ENCODE assay signal across 8 mouse cellular contexts in the genomic region with DNA sequence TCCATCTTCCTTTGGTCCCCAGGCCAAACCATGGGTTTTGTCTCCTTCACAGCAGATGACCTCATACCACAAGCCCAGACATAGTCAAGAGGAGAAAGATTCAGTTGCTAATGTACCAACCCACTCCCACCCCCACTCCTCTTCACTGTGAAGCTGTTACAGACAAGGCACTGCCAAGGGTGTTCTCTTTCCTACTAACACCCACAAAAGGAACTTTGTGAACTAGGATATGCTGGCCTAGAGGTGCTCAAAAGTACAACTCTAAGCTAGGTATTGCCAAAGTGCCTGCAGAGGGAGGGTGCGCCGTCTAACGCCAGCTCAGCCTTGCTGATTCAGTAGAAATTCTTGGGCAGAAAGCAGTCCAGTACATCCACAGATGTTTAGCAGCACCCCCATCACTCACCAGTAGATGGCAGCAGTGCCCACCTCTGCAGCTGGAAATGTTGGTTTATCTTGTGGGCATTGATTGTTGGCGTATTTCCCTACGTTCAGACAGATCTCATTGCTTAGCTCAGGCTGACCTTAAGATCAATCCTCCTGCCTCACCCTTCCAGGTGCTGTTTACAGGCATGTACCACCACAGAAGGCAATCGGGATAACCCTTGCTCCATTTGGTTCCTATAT. TPM values are rescaled to one million over a fixed set of nuclear protein-coding genes. Genes with fewer than 3 reads are reported as not detected.
DNase-seq lines count a peak whose midpoint lies in the region; ATAC-seq and TF ChIP-seq lines count a peak whose summit lies in the region.

No protein-coding gene starts in this region.

- TF ChIP-seq CTCF in liver, adult 2 months (IDR thresholded peaks at IDR 0.05; ENCODE audit: low read depth, low read length) = peak; percentile 85

- H3K9me3 ChIP-seq in kidney, embryonic 16.5 days (ENCODE audit: low read length) = no peaks in the 10 kb centered on the region
- no peaks in the 10 kb centered on the region for H3K9me3 ChIP-seq in stomach, embryonic 15.5 days

- 0 out of 2 replicates have a peak, but pooled peaks cover under 1% of the 10 kb centered on the region for H3K4me1 ChIP-seq in kidney, embryonic 16.5 days (ENCODE audit: insufficient read depth, low read length)
- no peaks in the 10 kb centered on the region for H3K4me1 ChIP-seq in liver, adult 2 months (ENCODE audit: control insufficient read depth, insufficient read depth, low read length)
- no peaks in the 10 kb centered on the region for H3K4me1 ChIP-seq in stomach, embryonic 15.5 days

- H3K27ac ChIP-seq in kidney, embryonic 16.5 days (ENCODE audit: low read length) = no peak overlapping the region
- no peak overlapping the region for H3K27ac ChIP-seq in liver, adult 2 months (replicated peaks; ENCODE audit: insufficient read depth, low read depth, low read length)
- no peak overlapping the region for H3K27ac ChIP-seq in stomach, embryonic 15.5 days

- WGBS in kidney, embryonic 16.5 days = 20% methylated on average over 6 of the region's 6 CpGs
- 7% methylated on average over 6 of the region's 6 CpGs for WGBS in liver, adult 2 months
- 22% methylated on average over 6 of the region's 6 CpGs for WGBS in stomach, embryonic 15.5 days

- H3K79me2 ChIP-seq in liver, adult 2 months (ENCODE audit: control insufficient read depth, insufficient read depth, low read length) = no peaks in the 10 kb centered on the region

- no peak for TF ChIP-seq POLR2A in liver, adult 2 months (IDR thresholded peaks at IDR 0.05; ENCODE audit: extremely low read depth, insufficient read depth, low read length)

- no peak overlapping the region for H3K4me2 ChIP-seq in kidney, embryonic 16.5 days (replicated peaks; ENCODE audit: low read depth, low read length)
- no peak overlapping the region for H3K4me2 ChIP-seq in stomach, embryonic 15.5 days

- DNase-seq in 3T3-L1 (ENCODE audit: low read depth, low spot score) = peak; percentile 94
- DNase-seq in adrenal gland, adult 8-10 months = peak; percentile 68
- peak; percentile 63 for DNase-seq in embryo, embryonic 11.5 days (ENCODE audit: low read depth, low spot score)
- DNase-seq in liver, adult 2 months (ENCODE audit: extremely low read depth, low read depth, low spot score) = peak; percentile 76
- peak; percentile 81 for DNase-seq in neural tube, embryonic 10.5 days (ENCODE audit: extremely low spot score, low spot score)

- no peak overlapping the region for H3K4me3 ChIP-seq in kidney, embryonic 16.5 days (ENCODE audit: low read length)
- H3K4me3 ChIP-seq in liver, adult 2 months (ENCODE audit: insufficient read depth, low read depth, low read length) = no peak overlapping the region
- H3K4me3 ChIP-seq in stomach, embryonic 15.5 days (replicated peaks) = no peak overlapping the region

- H3K36me3 ChIP-seq in kidney, embryonic 16.5 days (ENCODE audit: insufficient read depth, low read length) = no peaks in the 10 kb centered on the region
- no peaks in the 10 kb centered on the region for H3K36me3 ChIP-seq in liver, adult 2 months (ENCODE audit: control insufficient read depth, insufficient read depth, low read length)
- H3K36me3 ChIP-seq in stomach, embryonic 15.5 days = no peaks in the 10 kb centered on the region

- peak; percentile 92 for ATAC-seq in granulocyte monocyte progenitor cell, adult 5-6 weeks (replicated peaks; ENCODE audit: poor library complexity, severe bottlenecking)
- ATAC-seq in kidney, embryonic 16.5 days (ENCODE audit: low FRiP score, low TSS enrichment) = peak; percentile 74; the same call in 1 of the 2 replicates
- ATAC-seq in stomach, embryonic 15.5 days (ENCODE audit: insufficient read depth, low FRiP score, low read depth) = peak; percentile 50; the same call in 1 of the 2 replicates

- H3K27me3 ChIP-seq in kidney, embryonic 16.5 days (ENCODE audit: insufficient read depth, low read length) = no peaks in the 10 kb centered on the region
- H3K27me3 ChIP-seq in liver, adult 2 months (ENCODE audit: control insufficient read depth, insufficient read depth, low read length) = no peaks in the 10 kb centered on the region
- no peaks in the 10 kb centered on the region for H3K27me3 ChIP-seq in stomach, embryonic 15.5 days (replicated peaks)

- no peak overlapping the region for H3K9ac ChIP-seq in kidney, embryonic 16.5 days (replicated peaks; ENCODE audit: low read length)
- H3K9ac ChIP-seq in liver, adult 2 months (ENCODE audit: low read depth, low read length) = no peak overlapping the region
- H3K9ac ChIP-seq in stomach, embryonic 15.5 days = no peak overlapping the region

RNA-seq across cellular contexts. Expression of gene Myh11, which starts 54.0 kb away (rescaled TPM):
- 1 to 10 TPM; 4.4 to 5.6 (median 5.1) TPM for total RNA-seq in adrenal gland, adult 8-10 months (2022)
- not detected in 2 replicates for total RNA-seq in granulocyte monocyte progenitor cell, adult 5-6 weeks (2014; fragmentation: Nextera tagmentation)
- not detected in 2 replicates for total RNA-seq in granulocyte monocyte progenitor cell, adult 5-6 weeks (2017)
- 12.0 and 33.7 TPM in 2 replicates for polyA plus RNA-seq in kidney, embryonic 16.5 days (2015; fragmentation: Nextera tagmentation; extraction: Ambion mirVana)
- 2.0 and 2.2 TPM in 2 replicates for total RNA-seq in liver, adult 2 months (2014; rRNA removed)
- polyA plus RNA-seq in liver, adult 2 months (2012; rRNA removed) = 0.34 and 0.47 TPM in 2 replicates
- polyA plus RNA-seq in stomach, embryonic 15.5 days (2015; fragmentation: Nextera tagmentation; extraction: Ambion mirVana) = 198 and 229 TPM in 2 replicates
